Mouse (Mus musculus): ENCODE data around the gene Galnt10. TPM values are rescaled to one million over a fixed set of nuclear protein-coding genes. Genes with fewer than 3 reads are reported as not detected.

Galnt10 gene
- polyA plus RNA-seq, 1 experiment from 2014 or later = 19.3 TPM

- Histone ChIP-seq H3K4me1 (replicated peaks) (peaks cover 12% of the 10 kb centered on the region), H3K4me2 (replicated peaks) (peak overlapping the region; percentile 89), H3K4me3 (replicated peaks) (peak overlapping the region; percentile 88), H3K9ac (peak overlapping the region; percentile 90), H3K27ac (no peak overlapping the region), H3K36me3 (no peaks in the 10 kb centered on the region), H3K9me3 (no peaks in the 10 kb centered on the region), H3K27me3 (replicated peaks) (no peaks in the 10 kb centered on the region)
- no peak for ATAC-seq
- 14% methylated on average over 8 of the region's 8 CpGs for WGBS
Measured at GRCm38 (mm10) chr11:57645847-57646246, 605 bp downstream of the Galnt10 start.

- no peak overlapping the region; the same call in 1 of the 2 replicates for H3K9ac ChIP-seq
Measured at GRCm38 (mm10) chr11:57646416-57646815, 1.2 kb downstream of the Galnt10 start.

GRCm38 (mm10) chr11:57646940-57647339 lies 1.7 kb downstream of the Galnt10 start:
- H3K36me3 ChIP-seq = no peaks in the 10 kb centered on the region
- H3K4me1 ChIP-seq (replicated peaks) = peaks cover 23% of the 10 kb centered on the region
- peak overlapping the region; percentile 89; the same call in 1 of the 2 replicates for H3K4me2 ChIP-seq (replicated peaks)
- whole genome bisulfite sequencing = 83% methylated on average over 8 of the region's 8 CpGs
- H3K27me3 ChIP-seq (replicated peaks) = no peaks in the 10 kb centered on the region
- no peak overlapping the region for H3K27ac ChIP-seq
- no peak overlapping the region; the same call in 1 of the 2 replicates for H3K9ac ChIP-seq
- no peaks in the 10 kb centered on the region for H3K9me3 ChIP-seq
- H3K4me3 ChIP-seq (replicated peaks) = no peak overlapping the region
- ATAC-seq = no peak

More at GRCm38 (mm10) chr11:57646416-57646815, 1.2 kb downstream of the Galnt10 start:
- Histone ChIP-seq H3K36me3 (no peaks in the 10 kb centered on the region), H3K4me1 (replicated peaks) (peaks cover 18% of the 10 kb centered on the region), H3K27ac (no peak overlapping the region), H3K4me3 (replicated peaks) (0 out of 2 replicates have a peak overlapping the region, but pooled peaks have one; percentile 88), H3K4me2 (replicated peaks) (peak overlapping the region; percentile 89), H3K27me3 (replicated peaks) (no peaks in the 10 kb centered on the region), H3K9me3 (no peaks in the 10 kb centered on the region)
- ATAC-seq = no peak
- 37% methylated on average over 1 of the region's 1 CpGs for WGBS

GRCm38 (mm10) chr11:57647446-57647845 lies 2.2 kb downstream of the Galnt10 start:
- Histone ChIP-seq H3K36me3 (no peaks in the 10 kb centered on the region), H3K4me1 (replicated peaks) (peaks cover 27% of the 10 kb centered on the region), H3K27ac (no peak overlapping the region), H3K4me2 (replicated peaks) (no peak overlapping the region), H3K4me3 (replicated peaks) (no peak overlapping the region), H3K27me3 (replicated peaks) (no peaks in the 10 kb centered on the region), H3K9me3 (no peaks in the 10 kb centered on the region), H3K9ac (no peak overlapping the region)
- WGBS = 69% methylated on average over 5 of the region's 5 CpGs
- no peak for ATAC-seq

GRCm38 (mm10) chr11:57648196-57648800 lies 3.1 kb downstream of the Galnt10 start:
- H3K27me3 ChIP-seq (replicated peaks) = no peaks in the 10 kb centered on the region
- H3K4me1 ChIP-seq (replicated peaks) = peaks cover 29% of the 10 kb centered on the region
- H3K4me2 ChIP-seq (replicated peaks) = no peak overlapping the region
- ATAC-seq = no peak
- H3K36me3 ChIP-seq = no peaks in the 10 kb centered on the region
- no peak overlapping the region for H3K27ac ChIP-seq
- H3K9ac ChIP-seq = no peak overlapping the region
- no peaks in the 10 kb centered on the region for H3K9me3 ChIP-seq
- H3K4me3 ChIP-seq (replicated peaks) = no peak overlapping the region
- WGBS = 88% methylated on average over 11 of the region's 11 CpGs

- Histone ChIP-seq H3K9ac (no peak overlapping the region), H3K36me3 (no peaks in the 10 kb centered on the region), H3K27me3 (replicated peaks) (no peaks in the 10 kb centered on the region), H3K9me3 (no peaks in the 10 kb centered on the region), H3K4me1 (replicated peaks) (peaks cover 25% of the 10 kb centered on the region), H3K4me2 (replicated peaks) (no peak overlapping the region), H3K4me3 (replicated peaks) (no peak overlapping the region), H3K27ac (no peak overlapping the region)
- WGBS = 71% methylated on average over 4 of the region's 4 CpGs
- ATAC-seq = no peak
Measured at GRCm38 (mm10) chr11:57649269-57649668, 4.0 kb downstream of the Galnt10 start.

- Histone ChIP-seq H3K27ac (no peak overlapping the region), H3K27me3 (replicated peaks) (no peaks in the 10 kb centered on the region), H3K36me3 (no peaks in the 10 kb centered on the region), H3K4me1 (replicated peaks) (peaks cover 25% of the 10 kb centered on the region), H3K9ac (no peak overlapping the region), H3K4me2 (replicated peaks) (no peak overlapping the region), H3K9me3 (no peaks in the 10 kb centered on the region), H3K4me3 (replicated peaks) (no peak overlapping the region)
- ATAC-seq = no peak
- WGBS = 76% methylated on average over 10 of the region's 10 CpGs
Measured at GRCm38 (mm10) chr11:57649671-57650070, 4.4 kb downstream of the Galnt10 start.

GRCm38 (mm10) chr11:57650867-57651266 lies 5.6 kb downstream of the Galnt10 start:
- Histone ChIP-seq H3K4me1 (replicated peaks) (peaks cover 32% of the 10 kb centered on the region), H3K4me3 (replicated peaks) (no peak overlapping the region), H3K9ac (no peak overlapping the region), H3K4me2 (replicated peaks) (peak overlapping the region; percentile 40; the same call in 1 of the 2 replicates), H3K9me3 (no peaks in the 10 kb centered on the region), H3K36me3 (no peaks in the 10 kb centered on the region), H3K27ac (no peak overlapping the region), H3K27me3 (replicated peaks) (no peaks in the 10 kb centered on the region)
- WGBS = 74% methylated on average over 2 of the region's 2 CpGs
- ATAC-seq = no peak

- Histone ChIP-seq H3K27me3 (replicated peaks) (no peaks in the 10 kb centered on the region), H3K4me2 (replicated peaks) (peak overlapping the region; percentile 40), H3K4me3 (replicated peaks) (no peak overlapping the region), H3K9me3 (no peaks in the 10 kb centered on the region), H3K36me3 (no peaks in the 10 kb centered on the region), H3K9ac (0 out of 2 replicates have a peak overlapping the region, but pooled peaks have one; percentile 5), H3K4me1 (replicated peaks) (peaks cover 36% of the 10 kb centered on the region), H3K27ac (0 out of 2 replicates have a peak overlapping the region, but pooled peaks have one; percentile 15)
- ATAC-seq = no peak
- WGBS = 36% methylated on average over 15 of the region's 15 CpGs
Measured at GRCm38 (mm10) chr11:57651281-57651810, 6.1 kb downstream of the Galnt10 start.

GRCm38 (mm10) chr11:57652206-57652922 lies 7.1 kb downstream of the Galnt10 start:
- H3K4me1 ChIP-seq (replicated peaks) = peaks cover 44% of the 10 kb centered on the region

GRCm38 (mm10) chr11:57652923-57653660 lies 7.8 kb downstream of the Galnt10 start:
- ATAC-seq = no peak

More at GRCm38 (mm10) chr11:57652206-57652922, 7.1 kb downstream of the Galnt10 start:
- Histone ChIP-seq H3K27me3 (replicated peaks) (no peaks in the 10 kb centered on the region), H3K9me3 (no peaks in the 10 kb centered on the region), H3K27ac (no peak overlapping the region), H3K36me3 (no peaks in the 10 kb centered on the region), H3K9ac (no peak overlapping the region), H3K4me3 (replicated peaks) (no peak overlapping the region), H3K4me2 (replicated peaks) (no peak overlapping the region)
- WGBS = 88% methylated on average over 23 of the region's 23 CpGs
- no peak for ATAC-seq

GRCm38 (mm10) chr11:57653796-57654195 lies 8.6 kb downstream of the Galnt10 start:
- no peak for ATAC-seq
- peaks cover 48% of the 10 kb centered on the region for H3K4me1 ChIP-seq (replicated peaks)
- H3K36me3 ChIP-seq = no peaks in the 10 kb centered on the region
- no peaks in the 10 kb centered on the region for H3K27me3 ChIP-seq (replicated peaks)
- no peaks in the 10 kb centered on the region for H3K9me3 ChIP-seq
- H3K4me2 ChIP-seq (replicated peaks) = no peak overlapping the region
- H3K27ac ChIP-seq = no peak overlapping the region
- no peak overlapping the region for H3K9ac ChIP-seq
- WGBS = 85% methylated on average over 5 of the region's 5 CpGs
- no peak overlapping the region for H3K4me3 ChIP-seq (replicated peaks)

More at GRCm38 (mm10) chr11:57652923-57653660, 7.8 kb downstream of the Galnt10 start:
- WGBS = 83% methylated on average over 14 of the region's 14 CpGs
- no peaks in the 10 kb centered on the region for H3K9me3 ChIP-seq
- H3K36me3 ChIP-seq = no peaks in the 10 kb centered on the region
- H3K4me3 ChIP-seq (replicated peaks) = no peak overlapping the region
- no peak overlapping the region for H3K9ac ChIP-seq
- peaks cover 48% of the 10 kb centered on the region for H3K4me1 ChIP-seq (replicated peaks)
- no peaks in the 10 kb centered on the region for H3K27me3 ChIP-seq (replicated peaks)
- H3K4me2 ChIP-seq (replicated peaks) = no peak overlapping the region
- H3K27ac ChIP-seq = no peak overlapping the region

Data from intestine, embryonic 15.5 days (tissue).